Mouse (Mus musculus): ENCODE measurements at regions not wholly inside any gene's neighbourhood (a gene's known extent, or its start where the extent isn't known, plus 50 kb on each side); places are given as distances from the start of the nearest gene placed in this dataset.
A peak's percentile ranks its signal among the peaks of the same experiment; 100 is the strongest.

- Histone ChIP-seq H3K27ac (no peak overlapping the region), H3K4me2 (no peak overlapping the region), H3K4me1 (peaks cover 5% of the 10 kb centered on the region; the same call in 1 of the 2 replicates), H3K27me3 (no peaks in the 10 kb centered on the region), H3K4me3 (replicated peaks) (no peak overlapping the region), H3K9me3 (replicated peaks) (no peaks in the 10 kb centered on the region), H3K9ac (no peak overlapping the region), H3K36me3 (no peaks in the 10 kb centered on the region)
- 31% methylated on average over 4 of the region's 4 CpGs for WGBS
- ATAC-seq (replicated peaks; ENCODE audit: low FRiP score) = peak; percentile 83
These were observed 68.7 kb upstream of the Abca1 start for GRCm38 (mm10) chr4:53228444-53228843.

- 0 out of 2 replicates have a peak overlapping the region, but pooled peaks have one; percentile 4 for H3K27ac ChIP-seq
- peaks cover 5% of the 10 kb centered on the region; the same call in 1 of the 2 replicates for H3K4me1 ChIP-seq
- no peak overlapping the region for H3K4me2 ChIP-seq
- no peak overlapping the region for H3K9ac ChIP-seq
- 60% methylated on average over 8 of the region's 8 CpGs for WGBS
- H3K9me3 ChIP-seq (replicated peaks) = no peaks in the 10 kb centered on the region
- no peaks in the 10 kb centered on the region for H3K36me3 ChIP-seq
- ATAC-seq (replicated peaks; ENCODE audit: low FRiP score) = no peak
- no peaks in the 10 kb centered on the region for H3K27me3 ChIP-seq
- no peak overlapping the region for H3K4me3 ChIP-seq (replicated peaks)
These were observed 68.1 kb upstream of the Abca1 start for GRCm38 (mm10) chr4:53227771-53228170.

- no peak overlapping the region for H3K4me2 ChIP-seq
- WGBS = 81% methylated on average over 1 of the region's 1 CpGs
- no peaks in the 10 kb centered on the region for H3K9me3 ChIP-seq (replicated peaks)
- no peak overlapping the region for H3K4me3 ChIP-seq (replicated peaks)
- H3K27me3 ChIP-seq = no peaks in the 10 kb centered on the region
- ATAC-seq (replicated peaks; ENCODE audit: low FRiP score) = no peak
- H3K4me1 ChIP-seq = peaks cover 5% of the 10 kb centered on the region; the same call in 1 of the 2 replicates
- no peak overlapping the region for H3K27ac ChIP-seq
- H3K9ac ChIP-seq = no peak overlapping the region
- no peaks in the 10 kb centered on the region for H3K36me3 ChIP-seq
These were observed 67.4 kb upstream of the Abca1 start for GRCm38 (mm10) chr4:53227071-53227470.

- no peak overlapping the region for H3K4me3 ChIP-seq (replicated peaks)
- H3K9ac ChIP-seq = no peak overlapping the region
- H3K4me2 ChIP-seq = no peak overlapping the region
- WGBS = 90% methylated on average over 3 of the region's 3 CpGs
- ATAC-seq (replicated peaks; ENCODE audit: low FRiP score) = no peak
- H3K9me3 ChIP-seq (replicated peaks) = no peaks in the 10 kb centered on the region
- peaks cover 5% of the 10 kb centered on the region; the same call in 1 of the 2 replicates for H3K4me1 ChIP-seq
- H3K27me3 ChIP-seq = no peaks in the 10 kb centered on the region
- no peaks in the 10 kb centered on the region for H3K36me3 ChIP-seq
- H3K27ac ChIP-seq = no peak overlapping the region
These were observed 66.7 kb upstream of the Abca1 start for GRCm38 (mm10) chr4:53226376-53226775.

- Histone ChIP-seq H3K9ac (no peak overlapping the region), H3K4me1 (peaks cover 14% of the 10 kb centered on the region), H3K9me3 (replicated peaks) (no peaks in the 10 kb centered on the region), H3K4me2 (no peak overlapping the region), H3K27me3 (no peaks in the 10 kb centered on the region), H3K4me3 (replicated peaks) (no peak overlapping the region), H3K27ac (no peak overlapping the region), H3K36me3 (no peaks in the 10 kb centered on the region)
- ATAC-seq (replicated peaks; ENCODE audit: low FRiP score) = no peak
- WGBS = 76% methylated on average over 3 of the region's 3 CpGs
These were observed 63.7 kb upstream of the Abca1 start for GRCm38 (mm10) chr4:53223379-53223778.

- WGBS = 79% methylated on average over 4 of the region's 4 CpGs
- Histone ChIP-seq H3K4me1 (peaks cover 21% of the 10 kb centered on the region), H3K4me2 (no peak overlapping the region), H3K36me3 (no peaks in the 10 kb centered on the region), H3K9me3 (replicated peaks) (no peaks in the 10 kb centered on the region), H3K4me3 (replicated peaks) (no peak overlapping the region), H3K27me3 (no peaks in the 10 kb centered on the region), H3K27ac (no peak overlapping the region), H3K9ac (no peak overlapping the region)
- no peak for ATAC-seq (replicated peaks; ENCODE audit: low FRiP score)
These were observed 61.1 kb upstream of the Abca1 start for GRCm38 (mm10) chr4:53220809-53221208.

GRCm38 (mm10) chr4:53219351-53219750 lies 59.7 kb upstream of the Abca1 start:
- H3K27me3 ChIP-seq = no peaks in the 10 kb centered on the region
- H3K27ac ChIP-seq = no peak overlapping the region
- no peaks in the 10 kb centered on the region for H3K36me3 ChIP-seq
- no peak overlapping the region for H3K4me2 ChIP-seq
- peaks cover 21% of the 10 kb centered on the region for H3K4me1 ChIP-seq
- no peak overlapping the region for H3K9ac ChIP-seq
- H3K4me3 ChIP-seq (replicated peaks) = no peak overlapping the region
- H3K9me3 ChIP-seq (replicated peaks) = no peaks in the 10 kb centered on the region
- no peak for ATAC-seq (replicated peaks; ENCODE audit: low FRiP score)
- 72% methylated on average over 3 of the region's 3 CpGs for WGBS

- Histone ChIP-seq H3K9ac (no peak overlapping the region), H3K4me2 (no peak overlapping the region), H3K27me3 (no peaks in the 10 kb centered on the region), H3K27ac (no peak overlapping the region), H3K4me3 (replicated peaks) (no peak overlapping the region), H3K9me3 (replicated peaks) (no peaks in the 10 kb centered on the region), H3K4me1 (peaks cover 21% of the 10 kb centered on the region), H3K36me3 (no peaks in the 10 kb centered on the region)
- 50% methylated on average over 7 of the region's 7 CpGs for WGBS
- ATAC-seq (replicated peaks; ENCODE audit: low FRiP score) = no peak
These were observed 59.1 kb upstream of the Abca1 start for GRCm38 (mm10) chr4:53218752-53219151.

- 54% methylated on average over 5 of the region's 5 CpGs for WGBS
- Histone ChIP-seq H3K4me1 (peaks cover 21% of the 10 kb centered on the region), H3K27me3 (no peaks in the 10 kb centered on the region), H3K9ac (peak overlapping the region; percentile 40; the same call in 1 of the 2 replicates), H3K4me2 (peak overlapping the region; percentile 92), H3K4me3 (replicated peaks) (peak overlapping the region; percentile 57), H3K27ac (0 out of 2 replicates have a peak overlapping the region, but pooled peaks have one; percentile 73), H3K9me3 (replicated peaks) (no peaks in the 10 kb centered on the region), H3K36me3 (no peaks in the 10 kb centered on the region)
- no peak for ATAC-seq (replicated peaks; ENCODE audit: low FRiP score)
These were observed 58.6 kb upstream of the Abca1 start for GRCm38 (mm10) chr4:53218291-53218640.

GRCm38 (mm10) chr4:53217608-53218290 lies 58.1 kb upstream of the Abca1 start:
- Histone ChIP-seq H3K4me2 (peak overlapping the region; percentile 92), H3K9me3 (replicated peaks) (no peaks in the 10 kb centered on the region), H3K9ac (peak overlapping the region; percentile 40), H3K36me3 (no peaks in the 10 kb centered on the region), H3K27me3 (no peaks in the 10 kb centered on the region), H3K4me3 (replicated peaks) (peak overlapping the region; percentile 57), H3K4me1 (peaks cover 21% of the 10 kb centered on the region), H3K27ac (peak overlapping the region; percentile 73)
- under 1% methylated on average over 38 of the region's 38 CpGs for WGBS
- peak; percentile 91 for ATAC-seq (replicated peaks; ENCODE audit: low FRiP score)

- Histone ChIP-seq H3K9me3 (replicated peaks) (no peaks in the 10 kb centered on the region), H3K9ac (no peak overlapping the region), H3K36me3 (no peaks in the 10 kb centered on the region), H3K4me1 (peaks cover 6% of the 10 kb centered on the region; the same call in 1 of the 2 replicates), H3K4me3 (replicated peaks) (no peak overlapping the region), H3K4me2 (no peak overlapping the region), H3K27ac (no peak overlapping the region), H3K27me3 (no peaks in the 10 kb centered on the region)
- WGBS = 53% methylated on average over 4 of the region's 4 CpGs
- ATAC-seq (replicated peaks; ENCODE audit: low FRiP score) = peak; percentile 66; the same call in 1 of the 2 replicates
These were observed 52.8 kb upstream of the Abca1 start for GRCm38 (mm10) chr4:53212541-53212940.

GRCm38 (mm10) chr4:53210685-53211084 lies 51.0 kb upstream of the Abca1 start:
- Histone ChIP-seq H3K27ac (no peak overlapping the region), H3K4me3 (replicated peaks) (no peak overlapping the region), H3K9me3 (replicated peaks) (no peaks in the 10 kb centered on the region), H3K27me3 (no peaks in the 10 kb centered on the region), H3K4me2 (no peak overlapping the region), H3K9ac (no peak overlapping the region), H3K36me3 (no peaks in the 10 kb centered on the region), H3K4me1 (0 out of 2 replicates have a peak, but pooled peaks cover 2% of the 10 kb centered on the region)
- 76% methylated on average over 3 of the region's 3 CpGs for WGBS
- no peak for ATAC-seq (replicated peaks; ENCODE audit: low FRiP score)
